Mouse (Mus musculus) lung, postnatal 10 days (tissue): ENCODE data around the gene Tph2.

Source experiments
- DNase-seq: peaks from one replicate; pipeline ENCODE4 v3.0.0; 2021

The Tph2 gene

GRCm38 (mm10) chr10:115127907-115128306 lies 56.9 kb downstream of the Tph2 start:
- no peak for DNase-seq

GRCm38 (mm10) chr10:115125550-115125949 lies 59.3 kb downstream of the Tph2 start:
- no peak for DNase-seq

GRCm38 (mm10) chr10:115125027-115125426 lies 59.8 kb downstream of the Tph2 start:
- no peak for DNase-seq

GRCm38 (mm10) chr10:115107666-115108540 lies 76.9 kb downstream of the Tph2 start:
- no peak for DNase-seq

GRCm38 (mm10) chr10:115104175-115104574 lies 80.6 kb downstream of the Tph2 start:
- no peak for DNase-seq

- DNase-seq, result no peak
Measured at GRCm38 (mm10) chr10:115099890-115100580, 84.8 kb downstream of the Tph2 start.

- DNase-seq, result peak; percentile 25
Measured at GRCm38 (mm10) chr10:115097163-115097562, 87.7 kb downstream of the Tph2 start.

GRCm38 (mm10) chr10:115096191-115096590 lies 88.6 kb downstream of the Tph2 start:
- no peak for DNase-seq

GRCm38 (mm10) chr10:115078232-115078631 lies 106.6 kb downstream of the Tph2 start:
- DNase-seq, result no peak

GRCm38 (mm10) chr10:115069123-115069911 lies 115.5 kb downstream of the Tph2 start:
- DNase-seq, result no peak

GRCm38 (mm10) chr10:115063936-115064335 lies 120.9 kb downstream of the Tph2 start:
- DNase-seq, result no peak

GRCm38 (mm10) chr10:115061498-115061897 lies 123.3 kb downstream of the Tph2 start:
- no peak for DNase-seq

GRCm38 (mm10) chr10:115060759-115061158 lies 124.1 kb downstream of the Tph2 start:
- DNase-seq, result no peak

- DNase-seq, result no peak
Measured at GRCm38 (mm10) chr10:115051602-115052001, 133.2 kb downstream of the Tph2 start.

GRCm38 (mm10) chr10:115050674-115051073 lies 134.1 kb downstream of the Tph2 start:
- no peak for DNase-seq

- no peak for DNase-seq
Measured at GRCm38 (mm10) chr10:115050178-115050577, 134.6 kb downstream of the Tph2 start.

- no peak for DNase-seq
Measured at GRCm38 (mm10) chr10:115048565-115048964, 136.3 kb downstream of the Tph2 start.

- DNase-seq, result no peak
Measured at GRCm38 (mm10) chr10:115035748-115036147, 149.1 kb downstream of the Tph2 start.
